Mouse (Mus musculus) urinary bladder, postnatal 14 days (tissue): ENCODE measurements around the gene Slc26a3.
"Not testable (repeated sequence)": the region's sequence is repeated elsewhere in the genome, so short reads cannot be mapped to it uniquely, and the experiment has no call there.

Experiments used
- DNase-seq: peaks from one replicate; pipeline ENCODE4 v3.0.0; 2021; ENCODE audit warnings: low spot score

The Slc26a3 gene

GRCm38 (mm10) chr12:31421901-31422574, 31.4 kb downstream of the Slc26a3 start:
- DNase-seq: no peak

- no peak for DNase-seq
Observed at GRCm38 (mm10) chr12:31437791-31438190, 47.1 kb downstream of the Slc26a3 start.

GRCm38 (mm10) chr12:31439612-31440011, 48.9 kb downstream of the Slc26a3 start:
- no peak for DNase-seq

- DNase-seq: no peak
Observed at GRCm38 (mm10) chr12:31444131-31444546, 53.5 kb downstream of the Slc26a3 start.

GRCm38 (mm10) chr12:31444827-31445226, 54.2 kb downstream of the Slc26a3 start:
- DNase-seq: peak; percentile 9

- no peak for DNase-seq
Observed at GRCm38 (mm10) chr12:31449341-31449740, 58.7 kb downstream of the Slc26a3 start.

GRCm38 (mm10) chr12:31456271-31456670, 65.6 kb downstream of the Slc26a3 start:
- no peak for DNase-seq

- no peak for DNase-seq
Observed at GRCm38 (mm10) chr12:31458474-31458873, 67.8 kb downstream of the Slc26a3 start.

- not testable (repeated sequence) for DNase-seq
Observed at GRCm38 (mm10) chr12:31460270-31460669, 69.6 kb downstream of the Slc26a3 start.

- no peak for DNase-seq
Observed at GRCm38 (mm10) chr12:31461371-31461770, 70.7 kb downstream of the Slc26a3 start.

GRCm38 (mm10) chr12:31462615-31463014, 71.9 kb downstream of the Slc26a3 start:
- no peak for DNase-seq

GRCm38 (mm10) chr12:31478182-31478581, 87.5 kb downstream of the Slc26a3 start:
- not testable (repeated sequence) for DNase-seq

- peak; percentile 11 for DNase-seq
Observed at GRCm38 (mm10) chr12:31486431-31486830, 95.8 kb downstream of the Slc26a3 start.

- DNase-seq: peak; percentile 12
Observed at GRCm38 (mm10) chr12:31498936-31499313, 108.3 kb downstream of the Slc26a3 start.

- DNase-seq: peak; percentile 94
Observed at GRCm38 (mm10) chr12:31499314-31500131, 108.9 kb downstream of the Slc26a3 start, which contains the start of gene Cbll1. Gene Cbll1 (minus strand): TSS chr12:31499616.

- DNase-seq: no peak
Observed at GRCm38 (mm10) chr12:31500196-31500595, 109.5 kb downstream of the Slc26a3 start.

- DNase-seq: no peak
Observed at GRCm38 (mm10) chr12:31501266-31501665, 110.6 kb downstream of the Slc26a3 start.

GRCm38 (mm10) chr12:31503211-31503610, 112.5 kb downstream of the Slc26a3 start:
- no peak for DNase-seq

GRCm38 (mm10) chr12:31507718-31508364, 117.2 kb downstream of the Slc26a3 start:
- DNase-seq: peak; percentile 16

GRCm38 (mm10) chr12:31508496-31508895, 117.8 kb downstream of the Slc26a3 start:
- DNase-seq: no peak

GRCm38 (mm10) chr12:31511218-31511617, 120.5 kb downstream of the Slc26a3 start:
- no peak for DNase-seq

- no peak for DNase-seq
Observed at GRCm38 (mm10) chr12:31512634-31513411, 122.2 kb downstream of the Slc26a3 start.
